Mouse (Mus musculus): Measurements from ENCODE around the gene Stk4. TPM values are rescaled to one million over a fixed set of nuclear protein-coding genes. Genes with fewer than 3 reads are reported as not detected.

Gene Stk4
- total RNA-seq, 2 experiments from 2014 or later, result 17.0 to 20.4 TPM

DNA sequence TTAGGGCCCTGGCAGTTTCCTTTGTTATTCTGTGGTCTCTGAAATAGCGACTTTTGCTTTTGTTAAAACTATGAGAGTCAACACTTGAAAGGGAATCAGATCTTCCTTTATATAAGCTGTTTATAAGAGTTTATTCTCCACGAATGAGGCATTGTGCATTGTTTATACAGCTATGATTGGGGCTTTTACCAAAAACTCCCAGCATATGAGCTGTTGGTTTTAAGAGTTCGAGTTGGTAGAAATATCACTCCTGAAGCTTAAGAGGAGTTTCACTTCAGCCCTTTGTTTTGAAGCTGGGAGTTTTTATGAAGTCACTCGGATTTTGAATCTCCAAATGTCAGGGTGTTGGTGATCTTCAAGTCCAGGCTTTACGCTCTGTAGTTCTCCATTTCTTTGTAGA, 7.8 kb downstream of the Stk4 start:
- no peak for DNase-seq
- intact Hi-C loops (cut with DNase I), result no loop called here

- no peak for DNase-seq
These were observed 9.4 kb downstream of the Stk4 start for GRCm38 (mm10) chr2:164079488-164079887.

GRCm38 (mm10) chr2:164081577-164081976, 11.5 kb downstream of the Stk4 start:
- no peak for DNase-seq
- intact Hi-C loops (cut with DNase I), result no loop called here

More at GRCm38 (mm10) chr2:164079488-164079887, 9.4 kb downstream of the Stk4 start:
- intact Hi-C loops (cut with DNase I), result no loop called here

GRCm38 (mm10) chr2:164082175-164082574, 12.1 kb downstream of the Stk4 start:
- intact Hi-C loops (cut with DNase I), result no loop called here
- no peak for DNase-seq

DNA sequence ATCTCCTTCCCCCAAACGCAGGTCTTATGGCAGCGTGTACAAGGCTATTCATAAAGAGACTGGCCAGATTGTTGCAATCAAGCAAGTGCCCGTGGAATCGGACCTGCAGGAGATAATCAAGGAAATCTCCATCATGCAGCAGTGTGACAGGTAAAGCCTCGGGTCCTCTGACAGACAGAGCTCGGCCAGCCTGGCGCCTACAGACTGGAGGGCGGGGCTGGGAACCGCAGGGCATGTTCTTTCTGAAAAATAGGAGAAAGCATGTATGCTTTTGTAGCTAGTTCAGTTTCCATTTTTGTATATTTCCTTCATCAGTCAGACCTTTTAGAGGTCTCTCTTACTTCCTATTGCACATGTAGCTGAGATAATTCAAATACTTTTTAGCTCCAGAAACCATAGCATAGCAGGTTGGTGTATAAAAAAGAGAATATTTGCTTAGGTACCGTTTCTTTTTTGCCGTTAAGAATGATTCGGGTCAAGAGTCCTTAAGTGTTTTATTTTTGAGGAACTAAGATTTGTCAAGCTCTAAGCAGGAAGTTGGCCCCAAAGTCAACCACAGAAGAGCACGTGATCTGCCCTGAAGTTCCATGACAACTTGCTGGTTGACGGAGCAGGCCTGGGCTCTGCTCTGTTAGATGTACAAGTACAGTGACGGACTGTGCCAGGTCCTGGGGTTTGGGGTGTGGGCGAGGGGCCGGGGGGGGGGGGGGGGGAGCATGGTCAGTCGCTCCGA, 13.7 kb downstream of the Stk4 start:
- intact Hi-C loops (cut with DNase I), result no loop called here

GRCm38 (mm10) chr2:164084342-164084700, 14.2 kb downstream of the Stk4 start:
- intact Hi-C loops (cut with DNase I), result no loop called here
- DNase-seq, result no peak

More for the DNA sequence above, 13.7 kb downstream of the Stk4 start:
- DNase-seq, result no peak

- DNase-seq, result no peak
- intact Hi-C loops (cut with DNase I), result no loop called here
These were observed 17.4 kb downstream of the Stk4 start for GRCm38 (mm10) chr2:164087416-164088017.

DNA sequence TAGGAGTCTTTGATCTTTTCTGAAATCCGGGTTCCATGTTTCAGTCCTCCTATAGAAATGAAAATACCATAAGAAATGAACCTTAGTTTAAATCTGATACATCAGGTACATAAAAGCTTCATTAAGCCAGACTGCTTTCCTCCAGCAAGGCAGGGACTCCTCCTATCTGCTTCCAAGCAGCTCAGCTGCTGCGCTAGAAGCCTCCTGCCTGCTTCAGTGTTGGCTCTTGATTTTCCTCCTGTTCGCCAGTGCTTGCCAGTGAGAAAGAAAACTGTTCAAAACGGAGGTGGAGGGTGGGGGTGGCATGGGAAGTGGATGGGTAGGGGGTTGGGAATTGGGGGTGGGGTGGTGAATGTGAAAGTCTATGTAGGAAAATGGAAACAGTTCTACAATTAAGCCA, 19.4 kb downstream of the Stk4 start:
- DNase-seq, result no peak
- intact Hi-C loops (cut with DNase I), result no loop called here

GRCm38 (mm10) chr2:164094152-164094551, 24.0 kb downstream of the Stk4 start:
- intact Hi-C loops (cut with DNase I), result no loop called here
- no peak for DNase-seq

- intact Hi-C loops (cut with DNase I), result no loop called here
- no peak for DNase-seq
These were observed 28.6 kb downstream of the Stk4 start for GRCm38 (mm10) chr2:164098603-164099250.

DNA sequence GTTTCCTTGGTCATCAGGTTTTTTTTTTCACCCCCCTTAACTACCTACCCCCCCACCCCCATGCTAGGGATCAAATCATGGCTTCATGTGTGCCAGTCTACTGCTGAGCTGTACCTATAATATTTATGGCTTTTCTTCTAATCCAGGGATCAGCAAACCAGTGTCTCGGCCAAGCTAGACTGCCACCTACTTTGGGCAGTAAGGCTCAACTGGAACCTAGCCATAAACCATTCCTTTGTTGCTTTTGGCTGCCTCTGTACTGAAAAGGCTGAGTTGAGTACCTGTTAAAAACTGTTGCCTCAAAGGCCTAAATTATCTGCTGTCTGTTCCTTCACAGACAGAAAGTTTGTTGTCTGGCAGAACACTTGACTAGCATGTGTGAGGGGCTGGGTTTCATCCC, 31.8 kb downstream of the Stk4 start:
- no peak for DNase-seq

GRCm38 (mm10) chr2:164102366-164102765, 32.2 kb downstream of the Stk4 start:
- DNase-seq, result no peak
- intact Hi-C loops (cut with DNase I), result loop anchor here (2.0 to 5.0 kb wide), 3 partner anchors 80 to 285 kb away; partner anchors contain the start of genes Slpi and Wfdc5

More for the DNA sequence above, 31.8 kb downstream of the Stk4 start:
- intact Hi-C loops (cut with DNase I), result loop anchor here (2.0 to 5.0 kb wide), 3 partner anchors 80 to 285 kb away; partner anchors contain the start of genes Slpi and Wfdc5

DNA sequence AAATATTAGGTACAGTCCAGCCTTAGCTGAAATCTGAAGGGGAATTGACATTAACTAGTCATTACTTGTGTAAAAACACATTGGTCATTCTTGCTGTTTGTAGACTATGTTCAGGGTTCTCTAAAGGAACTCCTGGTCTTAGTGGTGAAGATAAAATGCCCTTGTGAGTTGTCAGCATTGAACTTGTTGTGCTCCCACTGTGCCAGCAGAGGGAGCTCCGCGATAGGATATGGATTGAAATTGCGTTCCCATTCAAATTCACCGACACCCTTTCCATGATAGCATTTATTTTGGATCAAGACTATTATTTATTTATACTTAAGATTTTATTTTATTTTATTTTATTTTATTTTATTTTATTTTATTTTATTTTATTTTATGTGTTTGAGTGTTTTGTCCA, 33.4 kb downstream of the Stk4 start:
- DNase-seq, result peak; percentile 58 to 76
- intact Hi-C loops (cut with DNase I), result loop anchor here (1.0 to 5.0 kb wide), 4 partner anchors 79 to 304 kb away; partner anchors contain the start of genes Slpi and Wfdc5

DNA sequence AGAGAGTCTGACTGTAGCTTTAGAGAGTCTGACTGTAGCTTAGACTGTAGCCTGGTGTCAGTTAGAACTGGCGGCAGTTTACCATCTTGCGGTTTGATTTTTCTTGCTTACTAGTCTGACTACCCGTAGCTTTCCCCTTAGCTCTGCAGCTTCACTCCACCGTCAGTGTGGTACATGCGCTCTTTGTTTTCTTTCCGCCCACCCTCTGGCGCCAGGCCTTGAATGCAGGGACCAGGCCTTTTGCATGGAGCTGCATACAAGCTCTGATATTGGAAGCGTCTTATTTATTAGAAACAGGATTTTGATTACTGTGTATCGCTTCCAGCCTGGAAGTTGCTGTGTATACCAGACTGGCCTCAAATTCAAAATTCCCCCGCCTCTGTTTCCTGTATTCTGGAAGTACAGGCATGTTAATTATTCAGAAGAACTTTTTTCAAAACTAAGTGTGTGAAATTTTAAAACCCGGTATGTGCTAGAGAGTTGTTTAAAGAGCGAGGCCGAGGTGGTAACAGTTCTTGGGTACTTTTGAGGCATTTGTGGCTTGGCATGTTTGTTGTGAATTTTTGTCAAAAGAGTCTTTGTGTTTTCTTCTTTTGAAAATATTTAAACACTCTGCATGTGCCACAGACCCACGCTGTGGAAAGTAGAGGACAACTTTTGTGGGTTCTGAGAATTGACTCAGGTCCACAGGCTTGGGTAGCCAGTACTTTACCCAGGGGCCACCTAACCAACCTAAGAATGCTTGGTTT, 36.3 kb downstream of the Stk4 start:
- intact Hi-C loops (cut with DNase I), result no loop called here
- no peak for DNase-seq

GRCm38 (mm10) chr2:164107125-164107874, 37.2 kb downstream of the Stk4 start:
- intact Hi-C loops (cut with DNase I), result no loop called here
- DNase-seq, result no peak

DNA sequence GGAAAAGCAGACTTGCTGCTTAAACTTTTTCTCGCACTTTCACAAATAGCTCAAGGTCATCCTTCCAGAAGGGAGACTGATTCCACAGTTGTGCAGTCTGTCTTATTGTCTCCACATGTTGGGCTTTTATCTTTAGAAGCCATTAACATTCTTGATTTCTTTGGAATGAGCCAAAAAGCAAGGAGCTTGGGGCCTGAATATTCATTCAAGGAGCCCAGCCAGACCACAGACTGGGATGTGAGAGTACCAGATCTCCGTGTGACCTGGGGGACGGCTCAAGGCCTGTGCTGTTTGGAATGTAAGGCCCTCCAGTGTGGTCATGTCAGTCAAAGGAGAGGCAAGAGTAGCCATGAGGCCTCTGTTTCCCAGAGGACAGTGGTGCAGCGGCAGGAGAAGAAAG, 38.4 kb downstream of the Stk4 start:
- intact Hi-C loops (cut with DNase I), result no loop called here
- no peak for DNase-seq

DNA sequence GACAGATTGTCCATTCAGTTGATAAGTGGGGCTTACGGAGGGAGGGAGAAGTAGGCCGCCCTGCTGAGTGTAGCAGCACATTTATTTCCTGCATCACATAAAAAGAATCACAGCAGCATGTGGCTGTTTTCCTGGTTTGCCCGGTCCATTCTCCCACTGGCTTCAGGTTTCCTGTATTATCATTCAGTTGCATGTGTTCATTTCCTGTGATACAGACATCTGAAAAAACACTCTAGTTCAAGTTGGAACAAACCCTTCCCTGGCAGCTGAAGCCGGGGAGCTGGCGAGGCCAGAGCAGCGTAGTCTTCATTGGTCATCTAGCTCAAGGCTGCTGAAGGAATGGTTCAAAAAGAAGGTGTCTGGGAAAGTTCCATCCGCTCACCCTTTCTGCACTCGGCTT, 41.4 kb downstream of the Stk4 start:
- intact Hi-C loops (cut with DNase I), result no loop called here
- DNase-seq, result peak in 1 of 2 experiments; percentile 8

GRCm38 (mm10) chr2:164114051-164114450, 43.9 kb downstream of the Stk4 start:
- intact Hi-C loops (cut with DNase I), result no loop called here
- no peak for DNase-seq

- intact Hi-C loops (cut with DNase I), result no loop called here
- DNase-seq, result no peak
These were observed 45.4 kb downstream of the Stk4 start for GRCm38 (mm10) chr2:164115531-164115930.

DNA sequence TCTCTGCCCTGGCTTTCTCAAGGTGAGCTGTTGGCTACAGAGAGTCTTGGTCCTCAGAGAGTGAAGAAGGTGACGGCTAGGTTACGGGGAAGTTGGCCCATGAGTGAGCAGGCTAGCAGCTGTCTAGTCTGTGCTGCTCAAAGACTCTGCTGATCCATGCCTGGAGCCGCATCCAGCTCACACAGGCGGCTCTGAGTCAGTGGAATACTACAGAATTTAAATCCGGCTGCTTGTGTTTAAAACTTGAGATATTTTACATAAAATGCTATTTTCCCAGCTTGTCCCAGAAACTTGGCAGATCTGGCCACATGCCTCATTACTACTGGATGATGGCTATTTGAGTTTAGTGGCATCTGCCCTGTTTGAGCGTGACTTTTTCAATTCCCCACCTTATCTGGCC, 49.4 kb downstream of the Stk4 start:
- no peak for DNase-seq
- intact Hi-C loops (cut with DNase I), result no loop called here
